Mouse (Mus musculus) bone marrow, adult 2 months (tissue): ENCODE measurements around the gene Ffar3.

Experiments
- CTCF ChIP-seq: fragments of 200-500 bp; IDR thresholded peaks from 2 replicates; pipeline ENCODE4 v1.5.1; 2011; ENCODE audit warnings: low read length, control low read depth; ENCODE audit not compliant: control insufficient read depth, insufficient read depth
- POLR2A ChIP-seq: fragments of 200-500 bp; IDR thresholded peaks from 2 replicates; pipeline ENCODE4 v1.6.1; 2011; ENCODE audit warnings: low read depth, mild to moderate bottlenecking, control low read depth, low read length, borderline replicate concordance; ENCODE audit not compliant: control insufficient read depth

- TF ChIP-seq POLR2A (no peak), CTCF (no peak)
Observed at GRCm38 (mm10) chr7:30847386-30847785, 8.6 kb downstream of the Ffar3 start.
